Mouse (Mus musculus) megakaryocyte, embryonic 14.5 days (primary cell): ENCODE results near the gene Tank.

Experiments
- FLI1 ChIP-seq: IDR thresholded peaks from 2 replicates; pipeline ENCODE4 v1.6.1; 2012; ENCODE audit warnings: low read length, inconsistent platforms, mixed read lengths
- GATA1 ChIP-seq: IDR thresholded peaks from 3 replicates; pipeline ENCODE4 v1.6.1; 2012; ENCODE audit warnings: mixed read lengths, low read length, inconsistent platforms, borderline replicate concordance

GRCm38 (mm10) chr2:61668260-61668659, 89.9 kb downstream of the Tank start:
- TF ChIP-seq GATA1 (no peak), FLI1 (no peak)
